Mouse (Mus musculus): Measurements from ENCODE around the gene Tmem240.

DNA sequence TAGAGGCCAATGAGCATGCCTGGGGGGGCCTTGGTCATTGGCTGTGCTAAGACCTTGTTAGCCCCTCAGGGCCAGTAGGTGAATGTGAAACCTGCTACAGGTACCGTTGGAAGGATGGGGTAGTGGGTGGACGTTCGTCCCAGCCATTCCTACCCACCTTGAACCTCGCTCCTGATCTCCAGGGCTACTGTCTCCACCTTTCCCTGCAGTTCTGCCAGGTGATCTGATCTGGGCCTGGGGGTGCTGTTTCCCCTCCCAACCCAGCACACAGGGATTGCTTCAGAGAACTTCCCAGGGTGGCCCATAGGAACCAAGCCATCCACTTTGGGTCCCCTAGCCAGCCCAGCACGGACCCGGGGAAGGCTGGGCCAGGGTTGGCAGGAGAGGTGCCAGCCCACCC, 4.6 kb downstream of the Tmem240 start:
- TF ChIP-seq CTCF (IDR thresholded peaks at IDR 0.05; ENCODE audit: low read depth) (no peak), EP300 (IDR thresholded peaks at IDR 0.05; ENCODE audit: low read depth) (no peak)

Measured in liver, embryonic 14.5 days (tissue).